24 mouse cellular contexts compared by ENCODE assay signal in the genomic region with DNA sequence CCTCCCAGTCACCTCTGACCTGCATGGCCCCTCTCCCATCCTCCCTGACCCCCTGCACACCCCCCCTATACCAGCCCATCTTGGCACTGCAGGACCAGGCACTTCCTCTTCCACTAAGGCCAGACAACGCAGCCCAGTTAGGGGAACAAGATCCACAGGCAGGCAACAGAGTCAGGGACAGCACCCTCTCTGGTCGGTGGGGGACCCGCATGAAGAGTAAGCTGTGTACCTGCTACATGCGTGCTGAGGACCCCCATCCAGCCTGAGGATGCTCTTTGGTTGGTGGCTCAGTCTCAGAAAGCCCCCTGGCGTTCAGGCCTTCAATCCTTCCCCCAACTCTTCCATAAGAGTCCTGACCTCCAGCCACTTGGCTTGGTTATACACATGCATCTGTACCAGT. TPM values are rescaled to one million over a fixed set of nuclear protein-coding genes. Genes with fewer than 3 reads are reported as not detected.
DNase-seq lines count a peak whose midpoint lies in the region; ATAC-seq and TF ChIP-seq lines count a peak whose summit lies in the region.
"Had no signal": no experiment of that assay in that cellular context is flagged by ENCODE, and none has a peak within 500 bp of the region (broad histone marks: within the 10 kb centered on the region; RNA-seq: fewer than 3 reads in every experiment).

No protein-coding gene starts in this region.

- no peak overlapping the region for H3K27ac ChIP-seq in heart, embryonic 13.5 days (replicated peaks)
- no peak overlapping the region for H3K27ac ChIP-seq in testis, adult 2 months (ENCODE audit: control insufficient read depth, insufficient read depth, low read depth, low read length)
- H3K27ac ChIP-seq: embryonic facial prominence, embryonic 15.5 days; forebrain, embryonic 10.5 days; heart, adult 2 months; hindbrain, embryonic 10.5 days; hindbrain, embryonic 14.5 days; intestine, embryonic 15.5 days had no signal

- 55% methylated on average over 5 of the region's 5 CpGs for WGBS in heart, embryonic 13.5 days

- TF ChIP-seq POLR2A in testis, adult 2 months (IDR thresholded peaks at IDR 0.05; ENCODE audit: control insufficient read depth, low read depth, low read length): no peak

- no peaks in the 10 kb centered on the region for H3K9me3 ChIP-seq in heart, embryonic 13.5 days
- H3K9me3 ChIP-seq in G1E (replicated peaks): peaks cover 3% of the 10 kb centered on the region; the same call in 1 of the 2 replicates
- H3K9me3 ChIP-seq: embryonic facial prominence, embryonic 15.5 days; intestine, embryonic 15.5 days had no signal

- 0 out of 2 replicates have a peak overlapping the region, but pooled peaks have one; percentile 19 for H3K9ac ChIP-seq in heart, embryonic 13.5 days
- H3K9ac ChIP-seq: embryonic facial prominence, embryonic 15.5 days; hindbrain, embryonic 14.5 days; intestine, embryonic 15.5 days had no signal

- ATAC-seq in heart, embryonic 13.5 days (ENCODE audit: extremely low read depth, insufficient number of reproducible peaks, low FRiP score, low TSS enrichment): no peak
- ATAC-seq in G1E (ENCODE audit: extremely low read depth, insufficient number of reproducible peaks, low FRiP score, poor library complexity, severe bottlenecking): no peak
- 0 out of 2 replicates have a peak, but pooled peaks have one; percentile 14 for ATAC-seq in megakaryocyte progenitor cell, adult 5-6 weeks (replicated peaks; ENCODE audit: poor library complexity)
- ATAC-seq: activated CD4-positive, CD25-positive, alpha-beta regulatory T cell, adult 4 months; forebrain, embryonic 14.5 days; intestine, embryonic 15.5 days had no signal

- H3K27me3 ChIP-seq in heart, embryonic 13.5 days (replicated peaks): no peaks in the 10 kb centered on the region
- H3K27me3 ChIP-seq in testis, adult 2 months (ENCODE audit: control insufficient read depth, insufficient read depth, low read length): no peaks in the 10 kb centered on the region
- H3K27me3 ChIP-seq in G1E (ENCODE audit: insufficient read depth, low read length): peaks cover 10% of the 10 kb centered on the region
- H3K27me3 ChIP-seq: embryonic facial prominence, embryonic 15.5 days; intestine, embryonic 15.5 days had no signal

- no peak overlapping the region for H3K4me3 ChIP-seq in heart, embryonic 13.5 days
- H3K4me3 ChIP-seq in testis, adult 2 months (ENCODE audit: control insufficient read depth, low read depth, low read length): peak overlapping the region; percentile 32
- no peak overlapping the region for H3K4me3 ChIP-seq in G1E (ENCODE audit: low read depth, low read length)
- H3K4me3 ChIP-seq: embryonic facial prominence, embryonic 15.5 days; erythroblast, embryonic 14.5 days; forebrain, embryonic 10.5 days; heart, adult 2 months; hindbrain, embryonic 10.5 days; intestine, embryonic 15.5 days had no signal

- 0 out of 2 replicates have a peak, but pooled peaks cover 4% of the 10 kb centered on the region for H3K4me1 ChIP-seq in heart, embryonic 13.5 days
- H3K4me1 ChIP-seq in testis, adult 2 months (ENCODE audit: control insufficient read depth, insufficient read depth, low read length): peaks cover 8% of the 10 kb centered on the region
- H3K4me1 ChIP-seq in G1E (ENCODE audit: insufficient read depth, low read depth, low read length): peaks cover 7% of the 10 kb centered on the region; the same call in 1 of the 2 replicates
- H3K4me1 ChIP-seq: embryonic facial prominence, embryonic 15.5 days; forebrain, embryonic 10.5 days; intestine, embryonic 15.5 days had no signal

- no peaks in the 10 kb centered on the region for H3K36me3 ChIP-seq in heart, embryonic 13.5 days
- no peaks in the 10 kb centered on the region for H3K36me3 ChIP-seq in testis, adult 2 months (ENCODE audit: control insufficient read depth, insufficient read depth, low read length)
- H3K36me3 ChIP-seq in G1E (replicated peaks): no peaks in the 10 kb centered on the region
- H3K36me3 ChIP-seq: embryonic facial prominence, embryonic 15.5 days; forebrain, embryonic 10.5 days; hindbrain, embryonic 10.5 days; intestine, embryonic 15.5 days had no signal

- no peak for DNase-seq in heart, adult 9 months (ENCODE audit: low spot score in 2 of 2)
- DNase-seq in testis, postnatal 10 days (ENCODE audit: low spot score): no peak
- DNase-seq in G1E (ENCODE audit: low spot score): no peak
- DNase-seq in frontal cortex, postnatal 10 days (ENCODE audit: low spot score in 2 of 2): no peak
- DNase-seq in adrenal gland, postnatal 14 days: no peak
- DNase-seq: adrenal gland, postnatal 25 days; cerebellum, adult 2 months; cerebellum, postnatal 10 days; embryo, embryonic 11 days; gastrocnemius, postnatal 10 days; heart, adult 2 months; heart, postnatal 10 days; kidney, adult 9 months had no signal

- no peak overlapping the region for H3K4me2 ChIP-seq in heart, embryonic 13.5 days
- H3K4me2 ChIP-seq: embryonic facial prominence, embryonic 15.5 days; hindbrain, embryonic 14.5 days; intestine, embryonic 15.5 days had no signal

- TF ChIP-seq CTCF in testis, adult 2 months (IDR thresholded peaks at IDR 0.05; ENCODE audit: control insufficient read depth, insufficient read depth, insufficient replicate concordance, low read depth, low read length): no peak
- peak; percentile 19; the same call in 1 of the 2 replicates for TF ChIP-seq CTCF in G1E (IDR thresholded peaks at IDR 0.05; ENCODE audit: low read depth, low read length)

RNA-seq across cellular contexts. Expression of gene Pkn1, which starts 7.4 kb away (rescaled TPM):
- polyA plus RNA-seq in heart, embryonic 13.5 days (2015; fragmentation: Nextera tagmentation; extraction: Ambion mirVana): 19.5 and 20.0 TPM in 2 replicates
- polyA plus RNA-seq in testis, adult 2 months (2012; rRNA removed): 13.3 and 16.6 TPM in 2 replicates
- total RNA-seq in G1E (2014; fragmentation: Nextera tagmentation) (104 and 109 TPM in 2 replicates), G1E (2017) (89.4 and 116 TPM in 2 replicates)
- 150 and 153 TPM in 2 replicates for polyA plus RNA-seq in G1E (2012)
- total RNA-seq in megakaryocyte progenitor cell, adult 5-6 weeks (2015): 31.5 and 31.6 TPM in 2 replicates
- total RNA-seq in megakaryocyte progenitor cell, adult 5-6 weeks (2017): 62.5 and 78.8 TPM in 2 replicates
- total RNA-seq in adrenal gland, postnatal 14 days (2021): 125 and 151 TPM in 2 replicates

RNA-seq across cellular contexts. Expression of gene Ddx39, which starts 8.6 kb away (rescaled TPM):
- 133 and 152 TPM in 2 replicates for polyA plus RNA-seq in heart, embryonic 13.5 days (2015; fragmentation: Nextera tagmentation; extraction: Ambion mirVana)
- 101 and 105 TPM in 2 replicates for polyA plus RNA-seq in testis, adult 2 months (2012; rRNA removed)
- total RNA-seq in G1E (2014; fragmentation: Nextera tagmentation) (101 and 141 TPM in 2 replicates), G1E (2017) (226 and 266 TPM in 2 replicates)
- polyA plus RNA-seq in G1E (2012): 58.0 and 77.5 TPM in 2 replicates
- 119 and 139 TPM in 2 replicates for total RNA-seq in megakaryocyte progenitor cell, adult 5-6 weeks (2015)
- total RNA-seq in megakaryocyte progenitor cell, adult 5-6 weeks (2017): 121 and 131 TPM in 2 replicates
- 31.2 and 32.9 TPM in 2 replicates for total RNA-seq in adrenal gland, postnatal 14 days (2021)

RNA-seq across cellular contexts. Expression of gene Adgre5, which starts 34.7 kb away (rescaled TPM):
- 25.0 and 28.4 TPM in 2 replicates for polyA plus RNA-seq in heart, embryonic 13.5 days (2015; fragmentation: Nextera tagmentation; extraction: Ambion mirVana)
- polyA plus RNA-seq in testis, adult 2 months (2012; rRNA removed): 6.1 and 13.1 TPM in 2 replicates
- total RNA-seq in G1E (2014; fragmentation: Nextera tagmentation): 223 and 228 TPM in 2 replicates
- total RNA-seq in G1E (2017): 405 and 468 TPM in 2 replicates
- polyA plus RNA-seq in G1E (2012): 69.3 and 92.9 TPM in 2 replicates
- 27.1 and 29.1 TPM in 2 replicates for total RNA-seq in megakaryocyte progenitor cell, adult 5-6 weeks (2015)
- 19.8 and 30.2 TPM in 2 replicates for total RNA-seq in megakaryocyte progenitor cell, adult 5-6 weeks (2017)
- total RNA-seq in adrenal gland, postnatal 14 days (2021): 47.5 and 49.0 TPM in 2 replicates

RNA-seq across cellular contexts. Expression of gene Ptger1, which starts 39.9 kb away (rescaled TPM):
- 0.35 and 0.41 TPM in 2 replicates for polyA plus RNA-seq in heart, embryonic 13.5 days (2015; fragmentation: Nextera tagmentation; extraction: Ambion mirVana)
- polyA plus RNA-seq in testis, adult 2 months (2012; rRNA removed): 0.51 and 0.59 TPM in 2 replicates
- total RNA-seq in G1E (2014; fragmentation: Nextera tagmentation): 1.1 TPM in 1 of 2 replicates, not detected in the other
- 1.6 and 1.8 TPM in 2 replicates for total RNA-seq in G1E (2017)
- 0.23 and 0.38 TPM in 2 replicates for polyA plus RNA-seq in G1E (2012)
- 0.10 TPM in 1 of 2 replicates, not detected in the other for total RNA-seq in megakaryocyte progenitor cell, adult 5-6 weeks (2015)
- 0.87 and 1.6 TPM in 2 replicates for total RNA-seq in megakaryocyte progenitor cell, adult 5-6 weeks (2017)
- 0.98 and 1.4 TPM in 2 replicates for total RNA-seq in adrenal gland, postnatal 14 days (2021)

RNA-seq across cellular contexts. Expression of gene Gipc1, which starts 53.9 kb away (rescaled TPM):
- polyA plus RNA-seq in heart, embryonic 13.5 days (2015; fragmentation: Nextera tagmentation; extraction: Ambion mirVana): 155 and 164 TPM in 2 replicates
- 12.1 and 12.2 TPM in 2 replicates for polyA plus RNA-seq in testis, adult 2 months (2012; rRNA removed)
- total RNA-seq in G1E (2014; fragmentation: Nextera tagmentation): 27.7 and 37.7 TPM in 2 replicates
- 25.3 and 27.7 TPM in 2 replicates for total RNA-seq in G1E (2017)
- 65.3 and 78.0 TPM in 2 replicates for polyA plus RNA-seq in G1E (2012)
- 14.7 and 19.0 TPM in 2 replicates for total RNA-seq in megakaryocyte progenitor cell, adult 5-6 weeks (2015)
- 14.3 and 17.8 TPM in 2 replicates for total RNA-seq in megakaryocyte progenitor cell, adult 5-6 weeks (2017)
- total RNA-seq in adrenal gland, postnatal 14 days (2021): 39.6 and 47.5 TPM in 2 replicates
